Mouse (Mus musculus) limb, embryonic 12.5 days (tissue): Measurements from ENCODE around the gene Hp. TPM values are rescaled to one million over a fixed set of nuclear protein-coding genes. Genes with fewer than 3 reads are reported as not detected.

Source experiments
- ATAC-seq: fragments of 200-750 bp; cut with Nextera tagmentation; 2 replicates; pipeline ENCODE4 v1.8.0; 2017; ENCODE audit warnings: low read depth, moderate TSS enrichment; ENCODE audit not compliant: insufficient number of reproducible peaks, insufficient read depth, low FRiP score, low TSS enrichment
- H3K27ac ChIP-seq: fragments of 300-500 bp; sonication (generic); 2 replicates; pipeline ENCODE4 v1.5.1; 2016; ENCODE audit warnings: mild to moderate bottlenecking, moderate library complexity
- H3K27me3 ChIP-seq: fragments of 300-500 bp; sonication (generic); 2 replicates; pipeline ENCODE4 v1.6.1; 2016; ENCODE audit warnings: mild to moderate bottlenecking, moderate library complexity
- H3K36me3 ChIP-seq: fragments of 300-500 bp; sonication (generic); 2 replicates; pipeline ENCODE4 v1.6.1; 2016; ENCODE audit warnings: mild to moderate bottlenecking, moderate library complexity
- H3K4me1 ChIP-seq: fragments of 300-500 bp; sonication (generic); replicated peaks from 2 replicates; pipeline ENCODE4 v1.6.1; 2016
- H3K4me2 ChIP-seq: fragments of 300-500 bp; sonication (generic); 2 replicates; pipeline ENCODE4 v1.6.1; 2016; ENCODE audit warnings: mild to moderate bottlenecking, moderate library complexity
- H3K4me3 ChIP-seq: fragments of 300-500 bp; sonication (generic); replicated peaks from 2 replicates; pipeline ENCODE4 v1.5.1; 2016; ENCODE audit warnings: mild to moderate bottlenecking
- H3K9ac ChIP-seq: fragments of 300-500 bp; sonication (generic); replicated peaks from 2 replicates; pipeline ENCODE4 v1.6.1; 2016; ENCODE audit warnings: mild to moderate bottlenecking, moderate library complexity
- H3K9me3 ChIP-seq: fragments of 300-500 bp; sonication (generic); 2 replicates; pipeline ENCODE4 v1.6.1; 2016; ENCODE audit warnings: mild to moderate bottlenecking, moderate library complexity
- WGBS: fragments of 180-500 bp; shearing (Covaris S2); methylation state at CpG from one replicate; pipeline ENCODE4 v1.1.7; 2016; 5-methylcytosine and 5-hydroxymethylcytosine counted together
- polyA plus RNA-seq: library from polyadenylated mRNA; unstranded; fragments of >200 nt; fragmentation: Nextera tagmentation; extraction: Ambion mirVana; gene quantifications from 2 replicates; pipeline ENCODE4 v1.2.1, GENCODE M21; 2016

The Hp gene
- polyA plus RNA-seq, 1 experiment from 2014 or later: 1.6 TPM

DNA sequence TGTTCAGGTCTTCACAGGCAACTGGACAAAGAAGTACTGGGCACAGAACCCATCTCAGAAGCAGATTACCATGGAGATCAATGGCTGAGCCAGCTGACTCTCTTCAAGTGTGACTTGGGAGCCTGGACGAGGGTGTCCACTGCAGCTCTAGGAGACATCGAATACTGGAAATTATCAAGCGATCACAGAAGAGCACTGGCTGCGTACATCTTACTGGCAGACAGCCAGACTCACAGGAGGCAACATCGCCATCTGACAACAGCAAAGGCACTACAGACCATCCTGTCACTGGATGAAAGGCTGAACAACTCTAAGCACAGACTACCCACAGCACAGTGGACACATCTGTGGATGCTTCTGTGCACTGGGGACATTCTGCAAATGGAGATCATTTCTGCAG lies 13.2 kb upstream of the Hp start:
- peaks cover 51% of the 10 kb centered on the region for H3K36me3 ChIP-seq
- 95% methylated on average over 5 of the region's 5 CpGs for WGBS

DNA sequence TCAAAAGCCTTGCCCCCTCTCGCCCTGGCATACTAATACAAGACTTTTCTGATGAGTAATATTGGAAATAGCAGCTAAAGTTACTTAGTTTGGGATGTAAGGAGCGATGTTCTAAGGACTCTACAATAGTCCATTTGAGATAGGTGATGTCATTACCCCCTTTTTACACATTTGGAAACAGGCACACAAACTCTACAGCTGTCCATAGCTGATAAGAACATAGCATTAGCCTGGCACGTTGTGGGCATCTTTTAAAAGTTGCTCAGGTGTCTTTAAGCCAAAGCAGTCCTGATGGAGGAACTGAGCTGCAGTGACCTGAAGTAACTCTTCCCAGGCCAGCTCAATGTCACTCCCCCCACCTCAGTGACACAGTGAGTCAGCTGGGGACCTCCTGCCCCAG lies 12.4 kb upstream of the Hp start:
- WGBS: 85% methylated on average over 3 of the region's 3 CpGs
- no peaks in the 10 kb centered on the region for H3K4me1 ChIP-seq

More for the DNA sequence above, 13.2 kb upstream of the Hp start:
- Histone ChIP-seq H3K9me3 (no peaks in the 10 kb centered on the region), H3K27me3 (no peaks in the 10 kb centered on the region), H3K4me1 (no peaks in the 10 kb centered on the region), H3K27ac (no peak overlapping the region), H3K4me3 (no peak overlapping the region), H3K4me2 (no peak overlapping the region), H3K9ac (no peak overlapping the region)
- ATAC-seq: no peak

DNA sequence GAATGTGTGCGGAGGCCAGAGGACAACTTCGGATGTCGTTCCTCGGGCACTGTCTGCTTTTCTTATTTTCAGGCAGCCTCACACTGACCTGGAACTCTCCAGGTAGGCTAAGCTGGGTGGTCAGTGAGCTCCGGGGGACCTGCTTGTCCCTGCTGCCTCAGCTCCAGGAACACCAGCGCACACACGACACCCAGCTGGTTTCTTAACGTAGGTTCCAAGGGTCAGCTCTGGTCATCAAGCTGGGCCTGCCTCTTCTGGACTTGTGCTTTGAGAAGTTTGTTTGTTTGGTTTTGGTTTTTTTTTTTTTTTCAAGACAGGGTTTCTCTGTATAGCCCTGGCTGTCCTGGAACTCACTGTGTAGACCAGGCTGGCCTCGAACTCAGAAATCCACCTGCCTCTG lies 11.9 kb upstream of the Hp start:
- Histone ChIP-seq H3K4me3 (no peak overlapping the region), H3K36me3 (peaks cover 44% of the 10 kb centered on the region), H3K4me1 (no peaks in the 10 kb centered on the region), H3K4me2 (no peak overlapping the region), H3K27me3 (no peaks in the 10 kb centered on the region), H3K9ac (no peak overlapping the region), H3K9me3 (no peaks in the 10 kb centered on the region), H3K27ac (no peak overlapping the region)
- WGBS: 85% methylated on average over 9 of the region's 9 CpGs
- ATAC-seq: no peak

More for the DNA sequence above, 12.4 kb upstream of the Hp start:
- no peak overlapping the region for H3K4me2 ChIP-seq
- no peaks in the 10 kb centered on the region for H3K27me3 ChIP-seq
- no peak for ATAC-seq
- H3K9me3 ChIP-seq: no peaks in the 10 kb centered on the region
- H3K4me3 ChIP-seq: no peak overlapping the region
- no peak overlapping the region for H3K27ac ChIP-seq
- no peak overlapping the region for H3K9ac ChIP-seq
- H3K36me3 ChIP-seq: peaks cover 46% of the 10 kb centered on the region

DNA sequence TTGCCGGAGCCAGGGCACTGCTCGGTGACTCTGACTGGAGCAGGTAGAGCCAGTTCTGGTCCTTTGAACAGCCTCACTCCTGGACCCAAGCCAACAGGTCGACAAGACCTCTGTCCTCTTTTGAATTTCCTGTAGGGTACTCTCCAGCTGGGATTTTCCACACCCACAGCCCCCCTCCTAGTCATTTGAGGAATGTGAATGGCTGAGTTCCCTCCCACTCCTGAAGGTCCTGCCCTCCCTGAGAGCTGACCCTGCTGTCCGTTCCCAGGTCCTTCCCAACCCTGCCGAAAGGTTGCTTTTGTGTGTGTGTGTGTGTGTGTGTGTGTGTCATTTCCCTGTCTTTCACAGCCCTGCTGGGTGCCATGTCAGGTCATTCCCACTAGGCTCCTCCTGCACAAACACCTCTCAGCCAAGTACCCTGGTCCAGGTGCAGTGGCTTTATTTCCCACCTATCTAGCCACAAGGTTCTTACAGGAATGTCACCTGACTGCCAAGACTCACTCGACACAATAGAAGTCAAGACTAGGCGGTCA lies 8.1 kb upstream of the Hp start:
- Histone ChIP-seq H3K9ac (no peak overlapping the region), H3K4me2 (no peak overlapping the region), H3K27ac (no peak overlapping the region), H3K36me3 (peaks cover 7% of the 10 kb centered on the region; the same call in 1 of the 2 replicates), H3K9me3 (0 out of 2 replicates have a peak, but pooled peaks cover 9% of the 10 kb centered on the region), H3K4me3 (no peak overlapping the region), H3K4me1 (no peaks in the 10 kb centered on the region), H3K27me3 (no peaks in the 10 kb centered on the region)
- 50% methylated on average over 7 of the region's 7 CpGs for WGBS
- ATAC-seq: no peak

DNA sequence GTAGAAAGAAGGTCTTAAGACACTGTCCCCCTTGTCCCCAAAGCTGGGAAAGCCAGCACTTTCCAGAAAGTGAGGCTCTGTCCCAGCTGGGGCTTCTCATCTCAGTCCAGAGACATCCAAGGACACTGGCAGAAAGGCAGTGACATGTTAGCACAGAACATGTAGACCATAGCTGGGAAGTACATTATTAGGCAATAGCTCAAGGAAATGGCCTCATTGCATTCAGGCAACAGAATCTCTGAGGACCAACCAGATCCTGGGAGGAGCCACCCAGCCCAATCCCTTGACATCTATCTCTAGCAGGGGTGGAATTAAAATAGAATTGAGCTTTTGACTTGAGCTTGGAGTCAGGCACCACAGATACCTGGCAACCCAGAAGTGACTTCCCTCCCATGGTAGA lies 6.7 kb upstream of the Hp start:
- 0 out of 2 replicates have a peak, but pooled peaks cover 9% of the 10 kb centered on the region for H3K9me3 ChIP-seq
- H3K27ac ChIP-seq: no peak overlapping the region
- no peak overlapping the region for H3K4me3 ChIP-seq
- no peak overlapping the region for H3K4me2 ChIP-seq
- no peaks in the 10 kb centered on the region for H3K4me1 ChIP-seq
- no peaks in the 10 kb centered on the region for H3K36me3 ChIP-seq
- no peaks in the 10 kb centered on the region for H3K27me3 ChIP-seq
- H3K9ac ChIP-seq: no peak overlapping the region
- no peak for ATAC-seq

DNA sequence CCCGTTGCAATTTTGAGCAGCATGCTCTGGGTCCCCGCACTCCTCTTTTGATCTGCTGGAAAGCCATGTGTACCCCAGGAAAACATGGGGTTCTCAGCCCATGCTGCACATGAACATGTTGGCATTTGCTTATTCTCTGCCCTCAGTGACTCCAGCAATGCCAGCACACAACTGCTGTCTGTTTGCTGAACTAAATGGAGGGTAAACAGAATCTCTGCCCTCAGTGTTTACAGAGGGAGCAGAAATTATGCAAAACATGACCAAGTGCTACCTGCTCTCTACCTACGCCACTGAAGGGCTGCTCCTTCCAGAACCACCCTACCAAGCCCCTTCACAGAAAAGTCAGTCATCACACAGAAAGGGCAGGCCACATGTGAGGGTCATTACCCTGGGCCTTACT lies 5.9 kb upstream of the Hp start:
- H3K4me1 ChIP-seq: no peaks in the 10 kb centered on the region
- H3K4me2 ChIP-seq: no peak overlapping the region
- no peaks in the 10 kb centered on the region for H3K36me3 ChIP-seq
- no peak overlapping the region for H3K4me3 ChIP-seq
- no peak overlapping the region for H3K27ac ChIP-seq
- 0 out of 2 replicates have a peak, but pooled peaks cover 9% of the 10 kb centered on the region for H3K9me3 ChIP-seq
- 83% methylated on average over 3 of the region's 3 CpGs for WGBS
- no peak for ATAC-seq
- H3K9ac ChIP-seq: no peak overlapping the region
- H3K27me3 ChIP-seq: no peaks in the 10 kb centered on the region

DNA sequence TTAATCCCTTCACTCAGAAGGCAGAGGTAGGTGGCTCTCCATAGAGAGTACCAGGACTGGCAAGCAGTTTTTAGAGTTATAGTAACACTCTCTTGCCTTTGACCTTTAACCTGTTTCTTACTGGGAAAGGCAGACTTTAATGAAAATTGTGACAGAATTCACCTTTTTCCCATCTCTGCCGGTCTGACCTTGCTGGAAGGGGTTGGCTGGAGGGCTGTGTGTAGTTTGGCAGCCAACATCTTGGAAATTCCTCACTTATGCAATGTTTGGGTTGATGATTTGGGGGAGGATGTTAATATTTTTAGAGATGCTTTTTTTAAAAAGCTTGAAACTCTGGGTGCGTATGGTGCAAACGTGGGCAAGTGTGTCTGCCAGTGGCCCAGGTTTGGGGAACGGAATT lies 5.3 kb upstream of the Hp start:
- Histone ChIP-seq H3K36me3 (no peaks in the 10 kb centered on the region), H3K4me2 (no peak overlapping the region), H3K27ac (no peak overlapping the region), H3K27me3 (no peaks in the 10 kb centered on the region), H3K4me3 (no peak overlapping the region), H3K4me1 (no peaks in the 10 kb centered on the region), H3K9ac (no peak overlapping the region), H3K9me3 (0 out of 2 replicates have a peak, but pooled peaks cover 9% of the 10 kb centered on the region)
- WGBS: 79% methylated on average over 4 of the region's 4 CpGs
- ATAC-seq: no peak

DNA sequence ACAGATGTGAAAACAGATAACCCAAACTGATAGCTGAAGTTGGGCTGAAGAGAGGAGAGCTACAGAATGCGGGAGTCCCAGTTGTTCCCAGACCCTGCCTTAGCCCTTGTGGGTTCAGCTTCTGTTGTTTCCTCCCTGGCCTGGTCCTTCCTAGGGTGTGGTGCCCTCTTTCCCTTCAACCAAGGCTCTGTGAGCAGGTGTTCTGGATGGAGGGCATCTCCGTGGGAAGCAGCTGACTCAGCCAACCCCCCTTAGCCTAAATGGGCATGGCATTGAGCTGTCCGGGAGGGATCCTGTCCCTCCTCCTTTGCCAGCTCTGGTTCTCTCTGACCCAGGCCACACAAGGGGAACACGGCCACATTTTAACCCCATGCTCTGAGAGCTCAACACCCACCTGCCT lies 2.7 kb downstream of the Hp start:
- ATAC-seq: no peak
- H3K27me3 ChIP-seq: no peaks in the 10 kb centered on the region
- no peak overlapping the region for H3K4me3 ChIP-seq
- H3K4me1 ChIP-seq: no peaks in the 10 kb centered on the region
- no peak overlapping the region for H3K27ac ChIP-seq
- H3K4me2 ChIP-seq: no peak overlapping the region
- peaks cover 16% of the 10 kb centered on the region; the same call in 1 of the 2 replicates for H3K36me3 ChIP-seq
- no peak overlapping the region for H3K9ac ChIP-seq
- no peaks in the 10 kb centered on the region for H3K9me3 ChIP-seq
- WGBS: 83% methylated on average over 4 of the region's 4 CpGs

DNA sequence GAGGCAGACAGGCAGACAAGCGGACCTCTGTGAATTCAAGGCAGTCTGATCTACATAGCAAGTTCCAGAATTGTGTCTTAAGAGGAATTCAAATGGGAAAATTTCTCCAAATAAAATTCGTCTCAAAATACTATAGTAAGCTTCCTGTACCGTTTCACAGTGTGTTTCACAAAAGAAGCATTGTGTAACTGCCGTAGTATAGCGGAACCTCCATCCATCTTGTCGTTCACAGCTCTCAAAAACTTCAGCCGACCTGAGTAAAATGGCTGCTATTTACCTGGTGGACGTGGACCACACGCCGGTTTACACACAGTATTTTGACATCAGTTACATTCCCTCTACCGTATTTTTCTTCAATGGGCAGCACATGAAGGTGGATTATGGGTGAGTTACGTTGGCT lies 7.8 kb downstream of the Hp start:
- no peak for ATAC-seq
- Histone ChIP-seq H3K9ac (no peak overlapping the region), H3K4me2 (no peak overlapping the region), H3K4me1 (peaks cover 5% of the 10 kb centered on the region), H3K36me3 (peaks cover 37% of the 10 kb centered on the region), H3K4me3 (no peak overlapping the region), H3K27me3 (no peaks in the 10 kb centered on the region), H3K9me3 (no peaks in the 10 kb centered on the region), H3K27ac (no peak overlapping the region)
- 92% methylated on average over 12 of the region's 12 CpGs for WGBS

DNA sequence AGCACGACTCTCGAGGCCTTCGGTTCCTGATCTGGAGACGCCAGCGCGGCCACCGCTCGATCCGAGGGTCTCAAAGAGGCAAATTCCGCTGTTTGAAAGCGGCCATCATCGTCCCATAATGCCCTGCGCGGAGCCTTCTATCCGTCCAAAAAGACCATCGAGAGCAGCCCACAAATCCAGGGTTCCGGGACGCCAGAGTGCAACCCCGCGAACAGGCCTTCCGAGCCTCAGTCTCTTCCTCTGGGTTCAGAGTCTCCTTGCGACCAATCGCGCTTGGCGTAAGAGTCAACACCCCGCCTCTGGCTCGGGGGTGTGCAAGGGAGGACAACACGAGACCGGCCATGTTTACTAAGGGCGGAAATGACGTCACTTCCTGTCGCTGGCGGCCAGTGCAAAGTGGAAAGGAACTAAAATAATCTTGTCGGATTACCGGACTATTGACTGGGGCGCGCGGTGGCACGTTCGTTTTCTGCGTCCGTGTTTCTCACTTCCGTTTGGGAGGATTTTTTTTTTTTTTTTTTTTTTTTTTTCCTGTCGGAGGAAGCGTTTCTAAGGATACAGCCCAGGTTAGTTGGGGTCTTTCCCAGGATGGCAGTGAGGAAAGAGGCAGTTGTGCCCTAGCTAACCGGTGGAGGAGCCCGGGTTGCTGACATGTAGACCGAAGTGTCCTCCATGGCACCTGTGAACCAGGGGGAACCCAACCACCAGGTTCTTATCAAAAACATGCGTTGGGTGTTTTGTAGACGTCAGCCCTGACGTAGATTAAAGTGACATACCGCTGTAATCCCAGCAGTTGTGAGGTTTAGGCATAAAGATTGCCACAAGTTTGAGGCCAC lies 13.3 kb downstream of the Hp start, which contains the start of the genes Dhx38 and Txnl4b:
Gene Dhx38 (minus strand): TSS at position 364 of the 836 bp plus-strand sequence.
Gene Txnl4b (plus strand): TSS at position 395 of the 836 bp plus-strand sequence.
- Histone ChIP-seq H3K9me3 (no peaks in the 10 kb centered on the region), H3K27ac (peak within 1 kb of the TSS; percentile 92), H3K9ac (peak within 1 kb of the TSS; percentile 93), H3K4me3 (peak within 1 kb of the TSS; percentile 89), H3K36me3 (peaks cover 39% of the 10 kb centered on the region), H3K4me2 (peak within 1 kb of the TSS; percentile 80), H3K27me3 (no peaks in the 10 kb centered on the region), H3K4me1 (peaks cover 16% of the 10 kb centered on the region)
- WGBS: under 1% methylated on average over 52 of the region's 52 CpGs
- peak; percentile 99 for ATAC-seq

DNA sequence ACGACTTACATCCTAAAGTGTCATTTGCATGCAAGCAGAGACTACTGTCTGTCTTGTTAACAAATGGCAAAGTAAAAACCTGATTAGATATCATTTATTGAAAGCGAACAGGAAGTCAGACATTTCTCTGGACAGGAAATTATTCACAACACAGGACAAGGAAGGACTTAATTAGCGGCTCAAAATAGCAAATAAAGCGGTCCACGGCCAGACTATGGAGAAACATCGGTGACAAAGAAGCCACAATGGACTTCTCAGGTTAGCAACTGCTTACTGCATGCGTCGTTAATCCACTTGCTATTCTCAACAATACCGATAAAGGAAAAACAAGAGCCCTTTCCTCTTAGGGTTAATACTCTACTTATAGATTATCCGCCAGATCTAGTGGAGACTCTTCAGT lies 14.2 kb downstream of the Hp start:
- peak overlapping the region; percentile 93 for H3K9ac ChIP-seq
- H3K27ac ChIP-seq: no peak overlapping the region; the same call in 1 of the 2 replicates
- H3K9me3 ChIP-seq: no peaks in the 10 kb centered on the region
- 4% methylated on average over 10 of the region's 10 CpGs for WGBS
- peak overlapping the region; percentile 89 for H3K4me3 ChIP-seq
- peak overlapping the region; percentile 80 for H3K4me2 ChIP-seq
- peaks cover 40% of the 10 kb centered on the region for H3K36me3 ChIP-seq
- no peaks in the 10 kb centered on the region for H3K27me3 ChIP-seq
- no peak for ATAC-seq
- H3K4me1 ChIP-seq: peaks cover 16% of the 10 kb centered on the region
